15 mouse cellular contexts compared by ENCODE assay signal in genomic region chr8:114615908-114616307, GRCm38 (mm10).
A peak's percentile ranks its signal among the peaks of the same experiment; 100 is the strongest.
DNase-seq lines count a peak whose midpoint lies in the region; ATAC-seq and TF ChIP-seq lines count a peak whose summit lies in the region.
"Had no signal": no experiment of that assay in that cellular context is flagged by ENCODE, and none has a peak within 500 bp of the region (broad histone marks: within the 10 kb centered on the region; RNA-seq: fewer than 3 reads in every experiment).

No protein-coding gene starts in this region.

- no peaks in the 10 kb centered on the region for H3K36me3 ChIP-seq in C2C12 (ENCODE audit: control insufficient read depth, insufficient read depth)
- no peaks in the 10 kb centered on the region for H3K36me3 ChIP-seq in lung, embryonic 16.5 days (ENCODE audit: control insufficient read depth, insufficient read depth, low read length)
- no peaks in the 10 kb centered on the region for H3K36me3 ChIP-seq in neural tube, embryonic 15.5 days
- H3K36me3 ChIP-seq: G1E; heart, embryonic 12.5 days; hindbrain, embryonic 12.5 days; kidney, embryonic 15.5 days; limb, embryonic 15.5 days had no signal

- no peaks in the 10 kb centered on the region for H3K79me2 ChIP-seq in C2C12 (ENCODE audit: control insufficient read depth, insufficient read depth)

- peak; percentile 42 for DNase-seq in 3134 (ENCODE audit: extremely low read depth, insufficient read length, low spot score)
- DNase-seq in fat pad, adult 2 months (ENCODE audit: extremely low read depth, low read depth, low spot score) = peak; percentile 54
- DNase-seq in T-cell, adult 2 months (ENCODE audit: low spot score) = no peak
- DNase-seq in urinary bladder, adult 18-20 months (ENCODE audit: low spot score in 2 of 2) = no peak
- DNase-seq in urinary bladder, postnatal 14 days (ENCODE audit: low spot score) = no peak
- DNase-seq: cerebellum, adult 2 months; layer of hippocampus, postnatal 36 days had no signal

- no peak overlapping the region for H3ac ChIP-seq in C2C12 (ENCODE audit: control insufficient read depth, insufficient read length, low read depth)

- no peak overlapping the region for H3K9ac ChIP-seq in lung, embryonic 16.5 days (ENCODE audit: low read length)
- H3K9ac ChIP-seq in neural tube, embryonic 15.5 days (replicated peaks) = no peak overlapping the region
- H3K9ac ChIP-seq: heart, embryonic 12.5 days; hindbrain, embryonic 12.5 days; kidney, embryonic 15.5 days; limb, embryonic 15.5 days had no signal

- no peak overlapping the region for H3K4me3 ChIP-seq in C2C12 (ENCODE audit: insufficient read depth, poor library complexity, severe bottlenecking)
- H3K4me3 ChIP-seq in lung, embryonic 16.5 days (ENCODE audit: low read length) = no peak overlapping the region
- no peak overlapping the region for H3K4me3 ChIP-seq in neural tube, embryonic 15.5 days (replicated peaks)
- H3K4me3 ChIP-seq: heart, embryonic 12.5 days; hindbrain, embryonic 12.5 days; kidney, embryonic 15.5 days; limb, embryonic 15.5 days had no signal

- WGBS in lung, embryonic 16.5 days = 57% methylated on average over 6 of the region's 6 CpGs
- 82% methylated on average over 6 of the region's 6 CpGs for WGBS in neural tube, embryonic 15.5 days

- H3K4me1 ChIP-seq in lung, embryonic 16.5 days (replicated peaks; ENCODE audit: control insufficient read depth, insufficient read depth, low read length) = peaks cover 6% of the 10 kb centered on the region; the same call in 1 of the 2 replicates
- no peaks in the 10 kb centered on the region; the same call in 1 of the 2 replicates for H3K4me1 ChIP-seq in neural tube, embryonic 15.5 days

- H3K27ac ChIP-seq in lung, embryonic 16.5 days (ENCODE audit: low read length) = peak overlapping the region; percentile 71
- H3K27ac ChIP-seq in neural tube, embryonic 15.5 days (replicated peaks) = no peak overlapping the region
- H3K27ac ChIP-seq: hindbrain, embryonic 12.5 days; kidney, embryonic 15.5 days; limb, embryonic 15.5 days had no signal

- peak; percentile 56 for ATAC-seq in lung, embryonic 16.5 days (ENCODE audit: low read depth)
- ATAC-seq in neural tube, embryonic 15.5 days (ENCODE audit: low FRiP score) = no peak

- no peaks in the 10 kb centered on the region for H3K9me3 ChIP-seq in lung, embryonic 16.5 days (ENCODE audit: control insufficient read depth, low read length)
- no peaks in the 10 kb centered on the region for H3K9me3 ChIP-seq in neural tube, embryonic 15.5 days (replicated peaks)
- H3K9me3 ChIP-seq: heart, embryonic 12.5 days; hindbrain, embryonic 12.5 days; kidney, embryonic 15.5 days; limb, embryonic 15.5 days had no signal

- H3K4me2 ChIP-seq in lung, embryonic 16.5 days (ENCODE audit: low read depth, low read length) = no peak overlapping the region
- no peak overlapping the region for H3K4me2 ChIP-seq in neural tube, embryonic 15.5 days
- H3K4me2 ChIP-seq: heart, embryonic 12.5 days; hindbrain, embryonic 12.5 days; kidney, embryonic 15.5 days; limb, embryonic 15.5 days had no signal

- no peaks in the 10 kb centered on the region for H3K27me3 ChIP-seq in C2C12 (ENCODE audit: control insufficient read depth, insufficient read depth, insufficient read length)
- no peaks in the 10 kb centered on the region for H3K27me3 ChIP-seq in lung, embryonic 16.5 days (ENCODE audit: control insufficient read depth, insufficient read depth, low read depth, low read length)
- H3K27me3 ChIP-seq in neural tube, embryonic 15.5 days (replicated peaks) = no peaks in the 10 kb centered on the region
- H3K27me3 ChIP-seq: hindbrain, embryonic 12.5 days; kidney, embryonic 15.5 days had no signal

- no peaks in the 10 kb centered on the region for H3K79me3 ChIP-seq in C2C12 (ENCODE audit: low read depth)

- no peak for TF ChIP-seq CTCF in C2C12 (IDR thresholded peaks at IDR 0.05; ENCODE audit: control insufficient read depth, insufficient read depth, insufficient read length)

TF ChIP-seq in C2C12, 6 proteins besides CTCF, POLR2A, EP300 and RAD21:
- TF ChIP-seq MYOD1 (IDR thresholded peaks at IDR 0.05; ENCODE audit: control insufficient read depth, insufficient read length, low read depth) (no peak), CEBPB (IDR thresholded peaks at IDR 0.05; ENCODE audit: low read depth) (peak; percentile 85)
TF ChIP-seq in C2C12: peak in this region for 1.

Comparison
In these comparisons a context has a peak if more than half of its experiments do, and no peak if none do; other contexts are left out.
1. DNase-seq: peak in 3134 (single experiment) and fat pad, adult 2 months (single experiment); none in T-cell, adult 2 months (single experiment), urinary bladder, adult 18-20 months (0 of 2) and urinary bladder, postnatal 14 days (single experiment).